Mouse (Mus musculus): ENCODE measurements at regions not wholly inside any gene's neighbourhood (a gene's known extent, or its start where the extent isn't known, plus 50 kb on each side); places are given as distances from the start of the nearest gene placed in this dataset.

GRCm38 (mm10) chr13:55895505-55895904, 59.5 kb upstream of the Pitx1 start:
- no peak for DNase-seq
- intact Hi-C loops (cut with DNase I), result no loop called here

- intact Hi-C loops (cut with DNase I), result no loop called here
- no peak for DNase-seq
These were observed 57.4 kb upstream of the Pitx1 start for GRCm38 (mm10) chr13:55893154-55894018.

- no peak for DNase-seq
- intact Hi-C loops (cut with DNase I), result no loop called here
These were observed 56.3 kb upstream of the Pitx1 start for GRCm38 (mm10) chr13:55892250-55892649.

- intact Hi-C loops (cut with DNase I), result no loop called here
These were observed 51.2 kb upstream of the Pitx1 start for GRCm38 (mm10) chr13:55887099-55887736.

More at GRCm38 (mm10) chr13:55887099-55887736, 51.2 kb upstream of the Pitx1 start:
- no peak for DNase-seq

Measured in heart, postnatal 36 days (tissue).